Mouse (Mus musculus) kidney, embryonic 16.5 days (tissue): ENCODE data around the gene Aim2. TPM values are rescaled to one million over a fixed set of nuclear protein-coding genes. Genes with fewer than 3 reads are reported as not detected.

Source experiments
- ATAC-seq: fragments of 200-750 bp; cut with Nextera tagmentation; 2 replicates; pipeline ENCODE4 v1.8.0; 2017; ENCODE audit warnings: moderate TSS enrichment; ENCODE audit not compliant: low FRiP score, low TSS enrichment
- H3K27ac ChIP-seq: fragments of 300-500 bp; sonication (generic); 2 replicates; pipeline ENCODE4 v1.5.1; 2014; ENCODE audit warnings: low read length
- H3K27me3 ChIP-seq: fragments of 300-500 bp; sonication (generic); 2 replicates; pipeline ENCODE4 v1.6.1; 2014; ENCODE audit warnings: low read length, control low read depth, mixed read lengths; ENCODE audit not compliant: insufficient read depth
- H3K36me3 ChIP-seq: fragments of 300-500 bp; sonication (generic); 2 replicates; pipeline ENCODE4 v1.6.1; 2014; ENCODE audit warnings: low read length, control low read depth, mixed read lengths; ENCODE audit not compliant: insufficient read depth
- H3K4me1 ChIP-seq: fragments of 300-500 bp; sonication (generic); 2 replicates; pipeline ENCODE4 v1.6.1; 2014; ENCODE audit warnings: low read length, control low read depth, mixed read lengths; ENCODE audit not compliant: insufficient read depth
- H3K4me2 ChIP-seq: fragments of 300-500 bp; sonication (generic); replicated peaks from 2 replicates; pipeline ENCODE4 v1.6.1; 2014; ENCODE audit warnings: low read depth, low read length
- H3K4me3 ChIP-seq: fragments of 300-500 bp; sonication (generic); 2 replicates; pipeline ENCODE4 v1.5.1; 2014; ENCODE audit warnings: mild to moderate bottlenecking, low read length
- H3K9ac ChIP-seq: fragments of 300-500 bp; sonication (generic); replicated peaks from 2 replicates; pipeline ENCODE4 v1.6.1; 2014; ENCODE audit warnings: low read length
- H3K9me3 ChIP-seq: fragments of 300-500 bp; sonication (generic); 2 replicates; pipeline ENCODE4 v1.6.1; 2016; ENCODE audit warnings: low read length, control low read depth
- WGBS: fragments of 180-500 bp; shearing (Covaris S2); extraction: QIAGEN DNeasy Blood & Tissue Kit; methylation state at CpG from one replicate; pipeline ENCODE4 v1.1.7; 2014; 5-methylcytosine and 5-hydroxymethylcytosine counted together
- polyA plus RNA-seq: library from polyadenylated mRNA; unstranded; fragments of >200 nt; fragmentation: Nextera tagmentation; extraction: Ambion mirVana; gene quantifications from 2 replicates; pipeline ENCODE4 v1.2.1, GENCODE M21; 2015

Gene Aim2
- polyA plus RNA-seq, 1 experiment from 2014 or later, result 3.5 TPM

GRCm38 (mm10) chr1:173361651-173362050, 11.0 kb downstream of the Aim2 start:
- Histone ChIP-seq H3K9ac (no peak overlapping the region), H3K27ac (no peak overlapping the region), H3K9me3 (no peaks in the 10 kb centered on the region), H3K4me2 (no peak overlapping the region), H3K36me3 (no peaks in the 10 kb centered on the region), H3K4me3 (no peak overlapping the region), H3K4me1 (peaks cover 1% of the 10 kb centered on the region; the same call in 1 of the 2 replicates), H3K27me3 (peaks cover 20% of the 10 kb centered on the region)
- ATAC-seq, result peak; percentile 63; the same call in 1 of the 2 replicates
- WGBS, result 27% methylated on average over 6 of the region's 6 CpGs

GRCm38 (mm10) chr1:173363436-173363835, 12.8 kb downstream of the Aim2 start:
- WGBS, result 91% methylated on average over 2 of the region's 2 CpGs
- peaks cover 14% of the 10 kb centered on the region; the same call in 1 of the 2 replicates for H3K4me1 ChIP-seq

GRCm38 (mm10) chr1:173364125-173364800, 13.6 kb downstream of the Aim2 start:
- peaks cover 44% of the 10 kb centered on the region for H3K27me3 ChIP-seq
- H3K27ac ChIP-seq, result no peak overlapping the region
- H3K4me1 ChIP-seq, result peaks cover 14% of the 10 kb centered on the region; the same call in 1 of the 2 replicates
- ATAC-seq, result no peak
- H3K9me3 ChIP-seq, result no peaks in the 10 kb centered on the region
- H3K4me3 ChIP-seq, result no peak overlapping the region
- H3K4me2 ChIP-seq, result no peak overlapping the region
- no peaks in the 10 kb centered on the region for H3K36me3 ChIP-seq
- 82% methylated on average over 4 of the region's 4 CpGs for WGBS
- H3K9ac ChIP-seq, result no peak overlapping the region

More at GRCm38 (mm10) chr1:173363436-173363835, 12.8 kb downstream of the Aim2 start:
- ATAC-seq, result no peak
- no peak overlapping the region for H3K4me2 ChIP-seq
- no peaks in the 10 kb centered on the region for H3K9me3 ChIP-seq
- H3K4me3 ChIP-seq, result no peak overlapping the region
- H3K9ac ChIP-seq, result no peak overlapping the region
- H3K27me3 ChIP-seq, result peaks cover 38% of the 10 kb centered on the region
- no peaks in the 10 kb centered on the region for H3K36me3 ChIP-seq
- no peak overlapping the region for H3K27ac ChIP-seq

GRCm38 (mm10) chr1:173365970-173366409, 15.3 kb downstream of the Aim2 start:
- no peaks in the 10 kb centered on the region for H3K36me3 ChIP-seq
- 4% methylated on average over 13 of the region's 13 CpGs for WGBS
- no peak overlapping the region for H3K27ac ChIP-seq
- H3K27me3 ChIP-seq, result peaks cover 52% of the 10 kb centered on the region
- ATAC-seq, result peak; percentile 17; the same call in 1 of the 2 replicates
- H3K4me1 ChIP-seq, result peaks cover 14% of the 10 kb centered on the region; the same call in 1 of the 2 replicates
- peak overlapping the region; percentile 6; the same call in 1 of the 2 replicates for H3K4me3 ChIP-seq
- H3K9ac ChIP-seq, result no peak overlapping the region
- H3K4me2 ChIP-seq, result no peak overlapping the region; the same call in 1 of the 2 replicates
- no peaks in the 10 kb centered on the region for H3K9me3 ChIP-seq

- WGBS, result under 1% methylated on average over 31 of the region's 31 CpGs
- ATAC-seq, result peak; percentile 24; the same call in 1 of the 2 replicates
- no peaks in the 10 kb centered on the region for H3K9me3 ChIP-seq
- peak overlapping the region; percentile 43 for H3K4me3 ChIP-seq
- H3K27ac ChIP-seq, result no peak overlapping the region
- H3K36me3 ChIP-seq, result no peaks in the 10 kb centered on the region
- peak overlapping the region; percentile 6 for H3K9ac ChIP-seq
- peak overlapping the region; percentile 82 for H3K4me2 ChIP-seq
- H3K4me1 ChIP-seq, result peaks cover 14% of the 10 kb centered on the region; the same call in 1 of the 2 replicates
- H3K27me3 ChIP-seq, result peaks cover 52% of the 10 kb centered on the region
Measured at GRCm38 (mm10) chr1:173366701-173367355, 16.1 kb downstream of the Aim2 start.

- 0% methylated on average over 42 of the region's 46 CpGs for WGBS
- peak within 1 kb of the TSS; percentile 6 for H3K9ac ChIP-seq
- H3K27me3 ChIP-seq, result peaks cover 52% of the 10 kb centered on the region
Measured at GRCm38 (mm10) chr1:173367356-173368046, 16.8 kb downstream of the Aim2 start, which contains the start of gene Cadm3. Cadm3 (minus strand) TSS chr1:173367695.

GRCm38 (mm10) chr1:173369611-173370010, 18.9 kb downstream of the Aim2 start:
- H3K4me2 ChIP-seq, result no peak overlapping the region
- WGBS, result 77% methylated on average over 2 of the region's 2 CpGs
- no peak for ATAC-seq

More at GRCm38 (mm10) chr1:173367356-173368046, 16.8 kb downstream of the Aim2 start, which contains the start of gene Cadm3:
- Histone ChIP-seq H3K4me2 (peak within 1 kb of the TSS; percentile 82), H3K4me1 (peaks cover 14% of the 10 kb centered on the region; the same call in 1 of the 2 replicates), H3K27ac (no peak within 1 kb of the TSS), H3K9me3 (no peaks in the 10 kb centered on the region), H3K36me3 (no peaks in the 10 kb centered on the region), H3K4me3 (peak within 1 kb of the TSS; percentile 43)
- peak; percentile 81 for ATAC-seq

GRCm38 (mm10) chr1:173370456-173370855, 19.8 kb downstream of the Aim2 start:
- Histone ChIP-seq H3K4me2 (no peak overlapping the region), H3K4me3 (no peak overlapping the region), H3K27me3 (peaks cover 44% of the 10 kb centered on the region), H3K27ac (no peak overlapping the region), H3K9ac (no peak overlapping the region), H3K9me3 (no peaks in the 10 kb centered on the region), H3K36me3 (no peaks in the 10 kb centered on the region), H3K4me1 (peaks cover 14% of the 10 kb centered on the region; the same call in 1 of the 2 replicates)
- no peak for ATAC-seq
- 71% methylated on average over 6 of the region's 6 CpGs for WGBS

More at GRCm38 (mm10) chr1:173369611-173370010, 18.9 kb downstream of the Aim2 start:
- Histone ChIP-seq H3K27me3 (peaks cover 49% of the 10 kb centered on the region), H3K9ac (no peak overlapping the region), H3K36me3 (no peaks in the 10 kb centered on the region), H3K4me3 (no peak overlapping the region), H3K4me1 (peaks cover 14% of the 10 kb centered on the region; the same call in 1 of the 2 replicates), H3K9me3 (no peaks in the 10 kb centered on the region), H3K27ac (no peak overlapping the region)

GRCm38 (mm10) chr1:173371586-173371985, 20.9 kb downstream of the Aim2 start:
- 82% methylated on average over 6 of the region's 6 CpGs for WGBS
- Histone ChIP-seq H3K4me1 (peaks cover 13% of the 10 kb centered on the region; the same call in 1 of the 2 replicates), H3K9ac (no peak overlapping the region)

More at GRCm38 (mm10) chr1:173371586-173371985, 20.9 kb downstream of the Aim2 start:
- Histone ChIP-seq H3K4me2 (no peak overlapping the region), H3K27ac (no peak overlapping the region), H3K4me3 (no peak overlapping the region), H3K36me3 (no peaks in the 10 kb centered on the region), H3K27me3 (peaks cover 32% of the 10 kb centered on the region), H3K9me3 (no peaks in the 10 kb centered on the region)
- ATAC-seq, result no peak
